16 mouse cellular contexts compared by ENCODE assay signal in genomic region chr8:121366655-121367054, GRCm38 (mm10).
A peak's percentile ranks its signal among the peaks of the same experiment; 100 is the strongest.
DNase-seq lines count a peak whose midpoint lies in the region; ATAC-seq and TF ChIP-seq lines count a peak whose summit lies in the region.
"Had no signal": no experiment of that assay in that cellular context is flagged by ENCODE, and none has a peak within 500 bp of the region (broad histone marks: within the 10 kb centered on the region; RNA-seq: fewer than 3 reads in every experiment).

No protein-coding gene starts in this region.

- no peak overlapping the region for H3K27ac ChIP-seq in heart, embryonic 15.5 days
- peak overlapping the region; percentile 37; the same call in 1 of the 2 replicates for H3K27ac ChIP-seq in kidney, embryonic 16.5 days (ENCODE audit: low read length)
- no peak overlapping the region for H3K27ac ChIP-seq in lung, postnatal 0 days (ENCODE audit: low read length)
- H3K27ac ChIP-seq: embryonic facial prominence, embryonic 15.5 days; forebrain, embryonic 10.5 days; gastrocnemius, adult 2 months; hindbrain, embryonic 10.5 days; macrophage; neural tube, embryonic 12.5 days had no signal

- no peak for TF ChIP-seq EP300 in lung, postnatal 0 days (IDR thresholded peaks at IDR 0.05)

- TF ChIP-seq CTCF in lung, postnatal 0 days (IDR thresholded peaks at IDR 0.05), result no peak

- peaks cover 9% of the 10 kb centered on the region; the same call in 1 of the 2 replicates for H3K27me3 ChIP-seq in heart, embryonic 15.5 days
- no peaks in the 10 kb centered on the region for H3K27me3 ChIP-seq in kidney, embryonic 16.5 days (ENCODE audit: insufficient read depth, low read length)
- H3K27me3 ChIP-seq in lung, postnatal 0 days (replicated peaks; ENCODE audit: insufficient read depth, low read length), result no peaks in the 10 kb centered on the region
- H3K27me3 ChIP-seq: neural tube, embryonic 12.5 days had no signal

- no peaks in the 10 kb centered on the region for H3K9me3 ChIP-seq in heart, embryonic 15.5 days (replicated peaks)
- H3K9me3 ChIP-seq in kidney, embryonic 16.5 days (ENCODE audit: low read length), result 0 out of 2 replicates have a peak, but pooled peaks cover 3% of the 10 kb centered on the region
- no peaks in the 10 kb centered on the region for H3K9me3 ChIP-seq in lung, postnatal 0 days (ENCODE audit: low read length)
- H3K9me3 ChIP-seq: embryonic facial prominence, embryonic 15.5 days; hindbrain, embryonic 10.5 days; neural tube, embryonic 12.5 days had no signal

- H3K36me3 ChIP-seq in heart, embryonic 15.5 days, result no peaks in the 10 kb centered on the region
- no peaks in the 10 kb centered on the region for H3K36me3 ChIP-seq in kidney, embryonic 16.5 days (ENCODE audit: insufficient read depth, low read length)
- no peaks in the 10 kb centered on the region for H3K36me3 ChIP-seq in lung, postnatal 0 days (ENCODE audit: insufficient read depth, low read length)
- H3K36me3 ChIP-seq: embryonic facial prominence, embryonic 15.5 days; forebrain, embryonic 10.5 days; hindbrain, embryonic 10.5 days; neural tube, embryonic 12.5 days had no signal

- no peak overlapping the region for H3K9ac ChIP-seq in heart, embryonic 15.5 days
- H3K9ac ChIP-seq in kidney, embryonic 16.5 days (replicated peaks; ENCODE audit: low read length), result no peak overlapping the region
- no peak overlapping the region for H3K9ac ChIP-seq in lung, postnatal 0 days (replicated peaks; ENCODE audit: low read depth)
- H3K9ac ChIP-seq: embryonic facial prominence, embryonic 15.5 days; neural tube, embryonic 12.5 days had no signal

- ATAC-seq in heart, embryonic 15.5 days (replicated peaks; ENCODE audit: insufficient number of reproducible peaks, insufficient read depth, low FRiP score, low read depth), result peak; percentile 47
- ATAC-seq in kidney, embryonic 16.5 days (ENCODE audit: low FRiP score, low TSS enrichment), result peak; percentile 43; the same call in 1 of the 2 replicates
- ATAC-seq in lung, postnatal 0 days, result peak; percentile 14; the same call in 1 of the 2 replicates

- H3K4me2 ChIP-seq in heart, embryonic 15.5 days, result no peak overlapping the region
- H3K4me2 ChIP-seq in kidney, embryonic 16.5 days (replicated peaks; ENCODE audit: low read depth, low read length), result no peak overlapping the region
- H3K4me2 ChIP-seq in lung, postnatal 0 days (replicated peaks; ENCODE audit: low read depth, low read length), result no peak overlapping the region
- H3K4me2 ChIP-seq: embryonic facial prominence, embryonic 15.5 days; midbrain, embryonic 11.5 days; neural tube, embryonic 12.5 days had no signal

- peaks cover 5% of the 10 kb centered on the region for H3K4me1 ChIP-seq in heart, embryonic 15.5 days (replicated peaks)
- peaks cover 36% of the 10 kb centered on the region for H3K4me1 ChIP-seq in kidney, embryonic 16.5 days (ENCODE audit: insufficient read depth, low read length)
- no peaks in the 10 kb centered on the region for H3K4me1 ChIP-seq in lung, postnatal 0 days (ENCODE audit: insufficient read depth, low read depth, low read length)

- H3K4me3 ChIP-seq in heart, embryonic 15.5 days, result no peak overlapping the region
- no peak overlapping the region for H3K4me3 ChIP-seq in kidney, embryonic 16.5 days (ENCODE audit: low read length)
- no peak overlapping the region for H3K4me3 ChIP-seq in lung, postnatal 0 days (ENCODE audit: low read depth, low read length)
- H3K4me3 ChIP-seq: embryonic facial prominence, embryonic 15.5 days; forebrain, embryonic 10.5 days; gastrocnemius, adult 2 months; hindbrain, embryonic 10.5 days; neural tube, embryonic 12.5 days had no signal

- intact Hi-C loops in heart, postnatal 25 days (cut with DNase I), result no loop called here

- DNase-seq in heart, postnatal 25 days (ENCODE audit: low spot score), result no peak
- no peak for DNase-seq in kidney, postnatal 25 days
- no peak for DNase-seq in lung, postnatal 0 days (ENCODE audit: low spot score)
- no peak for DNase-seq in lung, adult 18-20 months
- DNase-seq in right cerebral cortex, adult 18-20 months, result no peak
- DNase-seq: adrenal gland, postnatal 36 days; gastrocnemius, adult 2 months; spleen, adult 18-20 months had no signal

- 49% methylated on average over 12 of the region's 12 CpGs for WGBS in heart, embryonic 15.5 days
- 58% methylated on average over 12 of the region's 12 CpGs for WGBS in kidney, embryonic 16.5 days
- WGBS in lung, postnatal 0 days, result 59% methylated on average over 12 of the region's 12 CpGs
